Mouse (Mus musculus): ENCODE data around the gene Tomm20.
"Not testable (repeated sequence)": the region's sequence is repeated elsewhere in the genome, so short reads cannot be mapped to it uniquely, and the experiment has no call there.

The Tomm20 gene

GRCm38 (mm10) chr8:126885554-126886485, 59.8 kb downstream of the Tomm20 start:
- DNase-seq (ENCODE audit: extremely low read depth, low read depth), result peak; percentile 58

GRCm38 (mm10) chr8:126884202-126884926, 61.3 kb downstream of the Tomm20 start:
- no peak for DNase-seq (ENCODE audit: extremely low read depth, low read depth)

GRCm38 (mm10) chr8:126883752-126884151, 61.9 kb downstream of the Tomm20 start:
- no peak for DNase-seq (ENCODE audit: extremely low read depth, low read depth)

GRCm38 (mm10) chr8:126882586-126882985, 63.1 kb downstream of the Tomm20 start:
- DNase-seq (ENCODE audit: extremely low read depth, low read depth), result not testable (repeated sequence)

- no peak for DNase-seq (ENCODE audit: extremely low read depth, low read depth)
Observed at GRCm38 (mm10) chr8:126881641-126882140, 64.0 kb downstream of the Tomm20 start.
